Mouse (Mus musculus): Measurements from ENCODE around the gene Fn3k.

Fn3k gene

DNA sequence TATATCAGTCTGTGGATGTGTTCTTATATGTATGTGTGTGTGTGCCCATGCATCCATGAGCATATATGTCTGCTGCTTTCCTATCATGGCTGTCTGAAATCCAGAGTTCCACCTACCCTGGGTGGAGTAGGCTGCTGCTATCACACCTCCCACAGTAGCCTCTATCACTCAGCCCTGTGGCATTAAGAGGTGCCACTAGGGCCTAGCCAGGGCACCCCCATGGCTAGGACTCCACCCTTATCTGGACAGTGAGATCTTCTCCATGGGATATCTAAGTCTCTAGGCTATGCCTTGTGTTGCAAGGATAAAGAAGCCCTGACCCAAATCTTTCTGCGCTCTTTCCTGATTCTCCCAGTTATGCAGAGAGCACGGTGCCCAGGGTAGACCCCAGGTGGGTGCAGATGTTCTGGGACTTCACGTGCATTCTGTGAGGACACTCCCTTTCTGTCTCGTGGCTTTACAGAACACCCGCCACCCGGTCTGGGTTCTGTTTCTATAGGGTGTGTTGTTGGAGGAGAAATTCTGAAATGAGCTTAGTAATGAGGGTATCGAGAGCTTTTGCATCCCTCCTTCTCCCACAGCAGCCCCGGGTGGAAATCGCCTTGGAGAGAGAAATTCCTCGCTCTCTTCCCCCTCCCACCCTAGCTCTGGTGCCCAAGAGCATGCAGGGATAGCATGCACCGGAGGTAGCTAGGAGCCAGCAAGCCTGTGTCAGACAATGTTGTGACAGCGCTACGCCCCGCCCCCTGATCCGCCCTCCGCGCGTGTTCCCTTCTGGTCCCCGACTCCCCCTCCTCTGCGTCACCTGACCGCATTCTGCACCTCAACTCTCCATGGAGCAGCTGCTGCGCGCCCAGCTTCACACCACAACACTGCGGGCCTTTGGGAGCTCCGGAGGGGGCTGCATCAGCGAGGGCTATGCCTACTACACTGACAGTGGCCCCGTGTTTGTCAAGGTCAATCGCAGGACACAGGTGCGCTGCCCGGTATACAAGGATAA is at the start of gene Fn3k:
Gene Fn3k (plus strand): TSS at position 758 of the 1,000 bp plus-strand sequence.
- DNase-seq (ENCODE audit: low spot score in 2 of 2) = peak; percentile 76 to 79

DNA sequence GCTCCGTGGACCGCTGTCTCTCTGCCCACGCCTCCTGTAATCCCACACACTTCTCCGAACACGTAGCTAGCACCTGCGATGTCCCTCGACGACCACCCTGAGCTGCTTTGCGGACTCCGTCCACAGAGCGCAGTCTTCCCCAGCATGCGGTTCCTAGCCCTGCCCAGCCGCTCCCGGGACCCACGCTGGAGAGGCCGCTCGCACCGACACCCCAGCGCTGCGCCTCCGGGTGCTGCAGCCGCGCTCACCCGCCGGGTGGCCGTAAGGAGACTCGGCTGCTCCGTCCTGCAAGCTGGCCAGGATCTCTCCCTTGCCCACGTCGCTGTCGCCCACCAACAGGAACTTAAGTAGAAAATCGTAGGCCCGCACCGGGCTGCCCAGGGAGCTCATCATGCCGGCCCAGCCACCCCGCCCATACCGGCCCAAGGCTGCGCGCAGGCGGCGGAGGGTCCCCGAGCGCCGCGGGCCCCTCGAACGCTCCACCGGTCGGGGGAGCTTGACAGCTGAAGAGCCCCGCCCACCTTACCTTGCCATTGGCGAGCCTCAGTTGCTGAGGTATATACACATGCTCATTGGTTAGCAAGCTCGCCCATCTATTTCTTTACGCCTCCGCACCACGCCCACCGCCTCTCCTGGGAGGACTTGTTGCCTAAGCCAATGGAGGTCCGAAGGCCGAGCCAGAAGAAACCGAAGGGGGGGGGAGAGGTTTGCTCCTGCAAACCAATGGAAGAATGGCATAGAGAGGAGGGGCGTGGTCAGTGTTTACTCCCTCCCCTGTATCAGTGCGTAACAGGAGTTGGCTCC is 46.8 kb upstream of the Fn3k start, which contains the start of gene Rab40b:
Gene Rab40b (minus strand): TSS at position 502 of the 804 bp plus-strand sequence.
- peak; percentile 52 to 88 for DNase-seq (ENCODE audit: low spot score in 2 of 2)

DNA sequence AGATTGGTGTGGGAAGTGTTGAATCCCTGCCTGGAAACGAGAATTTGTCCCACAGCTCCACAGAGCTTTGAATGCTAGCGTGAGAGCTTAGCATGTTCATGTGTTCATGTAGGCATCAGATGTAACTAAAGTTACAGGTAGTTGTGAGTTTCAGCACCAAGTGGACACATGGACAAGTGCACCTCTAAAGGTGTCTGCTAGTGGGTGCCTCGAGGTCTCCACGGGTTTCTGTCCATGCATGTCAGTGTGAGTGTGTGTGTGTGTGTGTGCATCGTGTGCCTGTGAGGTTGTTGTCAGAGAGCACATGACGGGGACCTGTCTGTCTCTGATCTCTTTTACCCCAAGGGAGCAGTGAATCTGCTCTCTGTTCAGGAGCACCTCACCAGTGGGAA is 46.2 kb upstream of the Fn3k start:
- DNase-seq (ENCODE audit: low spot score in 2 of 2) = no peak

DNA sequence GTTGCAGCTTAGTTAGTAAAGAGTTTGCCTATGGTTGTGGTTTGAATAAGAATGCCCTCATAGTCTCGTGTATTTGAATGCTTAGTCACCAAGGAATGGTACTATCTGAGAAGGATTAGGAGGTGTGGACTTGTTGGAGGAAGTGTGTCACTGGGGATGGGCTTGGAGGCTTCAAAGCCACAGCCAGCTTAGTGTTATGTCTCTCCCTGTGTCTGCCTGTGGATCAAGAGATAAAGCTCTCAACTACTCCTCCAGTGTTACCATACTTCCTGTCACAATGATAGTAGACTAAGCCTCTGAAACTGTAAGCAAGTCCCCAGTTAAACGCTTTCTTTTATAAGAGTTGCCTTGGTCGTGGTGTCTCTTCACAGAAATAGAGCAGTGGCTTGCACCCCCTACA is 43.9 kb upstream of the Fn3k start:
- DNase-seq (ENCODE audit: low spot score in 2 of 2) = no peak

GRCm38 (mm10) chr11:121392405-121392804 is 42.3 kb upstream of the Fn3k start:
- no peak for DNase-seq (ENCODE audit: low spot score in 2 of 2)

DNA sequence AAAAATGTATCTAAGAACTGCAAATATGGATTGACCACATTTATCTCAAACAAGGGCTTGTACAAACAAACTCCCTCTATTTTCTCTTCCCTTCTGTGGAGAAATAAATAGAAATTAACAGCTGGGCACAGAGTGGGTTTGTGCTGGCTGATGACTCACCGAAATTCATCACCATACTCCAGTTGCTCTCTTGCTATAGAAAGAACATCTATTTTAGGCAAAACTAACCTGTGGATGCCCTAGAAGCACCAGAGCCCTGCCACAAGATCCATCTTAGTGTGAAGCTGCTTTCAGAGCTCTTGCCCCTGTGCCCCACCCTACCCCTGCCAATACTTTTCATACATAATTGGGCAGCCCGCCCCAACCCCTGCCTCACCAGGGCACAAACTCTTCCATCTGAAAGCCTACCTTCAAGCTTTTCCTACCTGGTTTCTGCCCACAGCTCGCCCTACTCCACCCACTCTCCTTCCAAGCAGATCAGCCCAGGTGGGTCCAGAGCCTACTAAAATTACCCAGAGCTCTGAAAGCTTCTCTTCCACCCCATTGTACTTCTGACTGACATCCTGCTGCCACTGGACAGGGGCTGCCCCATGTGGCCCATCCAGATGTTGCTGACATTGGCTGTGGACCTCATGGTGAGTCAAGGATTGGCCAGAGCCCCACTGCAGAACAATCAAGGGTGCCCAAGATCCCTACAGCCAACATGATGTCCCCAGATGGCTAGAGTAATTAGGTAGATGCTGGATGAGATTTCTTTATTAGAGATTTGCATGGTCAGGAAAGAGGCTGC is 27.2 kb upstream of the Fn3k start:
- no peak for DNase-seq (ENCODE audit: low spot score in 2 of 2)

- DNase-seq (ENCODE audit: low spot score in 2 of 2) = no peak
Measured at GRCm38 (mm10) chr11:121414762-121415161, 20.0 kb upstream of the Fn3k start.

DNA sequence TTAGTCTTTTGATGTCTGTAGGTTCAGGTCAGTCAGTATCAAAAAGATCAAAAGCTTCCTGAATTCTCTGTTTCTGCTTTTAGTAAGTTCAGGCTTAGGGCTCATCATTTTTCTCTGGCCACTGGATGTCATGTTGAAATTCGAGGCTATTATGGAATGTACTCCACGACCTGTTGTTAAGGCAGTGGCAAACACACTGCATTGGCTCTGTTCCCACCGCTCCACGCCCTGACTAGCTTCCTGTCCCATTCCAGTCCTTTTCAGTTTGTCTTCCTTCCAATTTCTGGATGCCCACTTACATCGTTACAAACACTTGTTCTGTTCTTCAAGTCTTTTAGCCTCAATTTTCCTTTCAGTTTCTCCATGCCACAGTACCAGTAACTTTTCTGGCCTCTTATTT is 19.4 kb upstream of the Fn3k start:
- no peak for DNase-seq (ENCODE audit: low spot score in 2 of 2)

GRCm38 (mm10) chr11:121417971-121418370 is 16.7 kb upstream of the Fn3k start:
- no peak for DNase-seq (ENCODE audit: low spot score in 2 of 2)

DNA sequence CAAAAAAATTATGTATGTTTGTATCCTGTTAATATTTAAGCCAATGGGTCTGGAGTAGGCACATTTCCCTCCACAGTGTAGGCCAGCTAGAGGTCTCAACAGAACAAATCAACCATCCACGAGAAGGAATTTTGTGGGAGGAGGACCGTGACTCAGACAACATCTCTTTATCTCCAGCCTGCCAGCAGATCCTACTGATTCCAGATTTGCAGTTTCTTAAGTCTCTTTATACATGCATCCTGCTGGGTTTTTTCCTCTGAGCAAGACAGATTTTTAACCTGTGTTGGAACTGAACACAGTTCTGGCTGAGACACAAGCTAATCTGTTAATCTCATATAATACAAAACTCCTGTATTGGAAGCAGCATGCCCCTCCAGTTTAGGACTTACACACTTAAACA is 15.8 kb upstream of the Fn3k start:
- DNase-seq (ENCODE audit: low spot score in 2 of 2) = no peak

- DNase-seq (ENCODE audit: low spot score in 2 of 2) = no peak
Measured at GRCm38 (mm10) chr11:121420379-121420778, 14.3 kb upstream of the Fn3k start.

- peak; percentile 96 to 98 for DNase-seq (ENCODE audit: low spot score in 2 of 2)
Measured at GRCm38 (mm10) chr11:121420830-121421552, 13.7 kb upstream of the Fn3k start, which contains the start of gene Fn3krp. TSS of gene Fn3krp (plus strand) at chr11:121421401.

- DNase-seq (ENCODE audit: low spot score in 2 of 2) = no peak
Measured at GRCm38 (mm10) chr11:121421553-121422173, 13.1 kb upstream of the Fn3k start.

GRCm38 (mm10) chr11:121433397-121433796 is 1.3 kb upstream of the Fn3k start:
- DNase-seq (ENCODE audit: low spot score in 2 of 2) = no peak

GRCm38 (mm10) chr11:121437236-121437635 is 2.5 kb downstream of the Fn3k start:
- DNase-seq (ENCODE audit: low spot score in 2 of 2) = no peak

- no peak for DNase-seq (ENCODE audit: low spot score in 2 of 2)
Measured at GRCm38 (mm10) chr11:121439686-121440292, 5.1 kb downstream of the Fn3k start.

DNA sequence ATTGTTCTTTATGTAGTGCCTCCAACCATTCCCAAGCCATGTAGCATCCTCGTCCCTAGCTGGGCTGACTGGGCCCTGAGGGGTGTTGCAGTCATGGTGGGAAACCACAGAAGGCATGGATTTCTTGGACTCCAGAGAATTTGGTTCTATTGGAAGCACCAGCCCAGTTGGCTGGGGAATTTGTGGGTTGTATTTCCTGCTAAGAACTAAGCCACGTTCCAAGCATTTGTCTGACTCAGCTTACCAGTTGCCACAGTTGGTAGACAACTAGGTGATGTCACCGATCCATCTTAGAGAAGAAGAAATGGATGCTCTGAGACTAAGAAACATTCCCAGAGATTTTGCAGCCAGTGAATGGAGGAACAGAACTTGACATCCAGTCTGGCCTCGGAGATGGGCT is 6.9 kb downstream of the Fn3k start:
- no peak for DNase-seq (ENCODE audit: low spot score in 2 of 2)

GRCm38 (mm10) chr11:121442076-121442475 is 7.4 kb downstream of the Fn3k start:
- no peak for DNase-seq (ENCODE audit: low spot score in 2 of 2)

DNA sequence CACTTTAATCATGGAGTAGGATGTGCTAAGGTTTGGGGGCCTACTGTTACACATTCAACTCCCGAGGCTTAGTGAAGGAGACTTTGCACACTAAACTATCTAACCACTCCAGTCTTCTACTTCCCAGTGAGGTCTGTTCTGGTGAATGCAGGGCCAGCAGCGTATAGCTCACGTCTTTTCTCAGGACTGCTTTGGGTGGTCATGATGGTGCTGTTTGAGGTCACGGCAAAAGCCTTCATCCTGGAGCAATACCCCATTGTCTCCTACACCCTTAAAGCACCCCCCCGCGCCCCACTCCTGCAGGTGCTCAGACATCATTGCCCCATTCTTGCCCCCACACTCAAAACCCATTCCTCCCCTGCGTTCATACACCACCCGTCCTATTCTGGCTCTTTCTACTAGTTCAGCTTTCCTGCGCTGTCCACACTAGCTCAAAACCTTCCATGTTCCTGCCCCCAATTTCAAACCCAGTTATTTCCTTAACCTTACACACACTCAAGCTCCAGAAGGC is 16.6 kb downstream of the Fn3k start:
- DNase-seq (ENCODE audit: low spot score in 2 of 2) = peak in 1 of 2 experiments; percentile 7

Data from cerebellum, postnatal 4 days (tissue).